Mouse (Mus musculus): ENCODE results near the gene Eng.

Gene Eng

GRCm38 (mm10) chr2:32731911-32732310 is 85.5 kb downstream of the Eng start:
- DNase-seq (ENCODE audit: low read depth, low spot score) = no peak

Measured in A20 (cell line).